Mouse (Mus musculus) MEL (cell line): ENCODE measurements around the gene Ncf1. TPM values are rescaled to one million over a fixed set of nuclear protein-coding genes. Genes with fewer than 3 reads are reported as not detected.

Experiments used
- DNase-seq: peaks from one replicate; pipeline ENCODE4 v3.0.0; 2011; ENCODE audit warnings: low read depth, low spot score
- H3K27ac ChIP-seq: 2 replicates; pipeline ENCODE4 v1.5.1; 2012; ENCODE audit warnings: low read depth, mild to moderate bottlenecking, control low read depth, low read length, moderate library complexity; ENCODE audit not compliant: control insufficient read depth
- H3K27me3 ChIP-seq, 2 experiments: fragments of 150-350 bp in 1 of 2; sonication (generic) in 1 of 2; 2 replicates each; pipeline ENCODE4 v1.6.1; 2012; ENCODE audit warnings: low read length in 2 of 2, mild to moderate bottlenecking in 2 of 2, improper control_type of control experiment in 1 of 2, moderate library complexity in 1 of 2; ENCODE audit not compliant: insufficient read depth in 2 of 2, control insufficient read depth in 1 of 2
- H3K36me3 ChIP-seq, 2 experiments: 2 replicates each; pipeline ENCODE4 v1.6.1; 2012 to 2014; ENCODE audit warnings: low read length in 2 of 2, improper control_type of control experiment in 1 of 2, inconsistent platforms in 1 of 2, mild to moderate bottlenecking in 1 of 2; ENCODE audit not compliant: insufficient read depth in 2 of 2, control insufficient read depth in 1 of 2
- H3K4me1 ChIP-seq, 2 experiments: fragments of 150-350 bp in 1 of 2; sonication (generic) in 1 of 2; 2 replicates each; pipeline ENCODE4 v1.6.1; 2012; ENCODE audit warnings: low read length in 2 of 2, improper control_type of control experiment in 1 of 2, mild to moderate bottlenecking in 1 of 2; ENCODE audit not compliant: insufficient read depth in 2 of 2, control insufficient read depth in 1 of 2
- H3K4me3 ChIP-seq, 2 experiments: fragments of 150-350 bp in 1 of 2; sonication (generic) in 1 of 2; 2 replicates each; pipeline ENCODE4 v1.5.1; 2012; ENCODE audit warnings: low read depth in 2 of 2, low read length in 2 of 2, mild to moderate bottlenecking in 2 of 2, moderate library complexity in 2 of 2, control low read depth in 1 of 2, improper control_type of control experiment in 1 of 2; ENCODE audit not compliant: control insufficient read depth in 1 of 2, insufficient read depth in 1 of 2
- H3K79me2 ChIP-seq: 2 replicates; pipeline ENCODE4 v1.6.1; 2012; ENCODE audit warnings: mild to moderate bottlenecking, low read length, moderate library complexity; ENCODE audit not compliant: control insufficient read depth, poor library complexity, insufficient read depth
- H3K9ac ChIP-seq: 2 replicates; pipeline ENCODE4 v1.6.1; 2012; ENCODE audit warnings: low read depth, mild to moderate bottlenecking, control low read depth, low read length, moderate library complexity; ENCODE audit not compliant: control insufficient read depth, poor library complexity, severe bottlenecking
- H3K9me3 ChIP-seq: fragments of 150-350 bp; sonication (generic); replicated peaks from 2 replicates; pipeline ENCODE4 v1.6.1; 2012; ENCODE audit warnings: mild to moderate bottlenecking, low read length, improper control_type of control experiment, moderate library complexity; ENCODE audit not compliant: insufficient read depth
- CHD1 ChIP-seq: IDR thresholded peaks from 2 replicates; pipeline ENCODE4 v1.6.1; 2012; ENCODE audit warnings: low read depth, mild to moderate bottlenecking, inconsistent platforms, low read length, improper control_type of control experiment
- ELF1 ChIP-seq: IDR thresholded peaks from 2 replicates; pipeline ENCODE4 v1.6.1; 2014; ENCODE audit warnings: low read depth, mild to moderate bottlenecking, inconsistent platforms, low read length, improper control_type of control experiment, moderate library complexity
- HCFC1 ChIP-seq: IDR thresholded peaks from 2 replicates; pipeline ENCODE4 v1.6.1; 2012; ENCODE audit warnings: low read depth, mild to moderate bottlenecking, inconsistent platforms, low read length, improper control_type of control experiment, moderate library complexity
- JUND ChIP-seq: IDR thresholded peaks from 2 replicates; pipeline ENCODE4 v1.6.1; 2011; ENCODE audit warnings: low read depth, mild to moderate bottlenecking, improper control_type of control experiment, low read length
- KAT2A ChIP-seq: conservative IDR thresholded peaks from 2 replicates; pipeline ENCODE4 v1.6.1; 2012; ENCODE audit warnings: low read depth, low read length, improper control_type of control experiment, inconsistent platforms
- MEF2A ChIP-seq: IDR thresholded peaks from 2 replicates; pipeline ENCODE4 v1.6.1; 2014; ENCODE audit warnings: low read depth, mild to moderate bottlenecking, inconsistent platforms, low read length, improper control_type of control experiment; ENCODE audit not compliant: poor library complexity, insufficient replicate concordance, severe bottlenecking; ENCODE audit errors: extremely low read depth
- MXI1 ChIP-seq: IDR thresholded peaks from 2 replicates; pipeline ENCODE4 v1.6.1; 2011; ENCODE audit warnings: mild to moderate bottlenecking, low read depth, low read length, improper control_type of control experiment
- MYC ChIP-seq: IDR thresholded peaks from 2 replicates; pipeline ENCODE4 v1.6.1; 2011; ENCODE audit warnings: low read depth, mild to moderate bottlenecking, low read length, improper control_type of control experiment, moderate library complexity
- NRF1 ChIP-seq: IDR thresholded peaks from 2 replicates; pipeline ENCODE4 v1.6.1; 2014; ENCODE audit warnings: low read depth, mild to moderate bottlenecking, inconsistent platforms, low read length, improper control_type of control experiment, moderate library complexity; ENCODE audit not compliant: poor library complexity, insufficient read depth, severe bottlenecking
- POLR2AphosphoS2 ChIP-seq: IDR thresholded peaks from 2 replicates; pipeline ENCODE4 v1.6.1; 2011; ENCODE audit warnings: low read length, improper control_type of control experiment
- POLR2AphosphoS5 ChIP-seq: IDR thresholded peaks from 2 replicates; pipeline ENCODE4 v1.6.1; 2012; ENCODE audit warnings: low read depth, borderline replicate concordance, mild to moderate bottlenecking, inconsistent platforms, low read length, moderate library complexity, mixed read lengths
- SIN3A ChIP-seq: IDR thresholded peaks from 2 replicates; pipeline ENCODE4 v1.6.1; 2012; ENCODE audit warnings: low read length, improper control_type of control experiment, inconsistent platforms
- SMC3 ChIP-seq: IDR thresholded peaks from 2 replicates; pipeline ENCODE4 v1.6.1; 2011; ENCODE audit warnings: low read depth, low read length, improper control_type of control experiment
- TBP ChIP-seq: IDR thresholded peaks from 2 replicates; pipeline ENCODE4 v1.8.0; 2011; ENCODE audit warnings: low read depth, low read length, improper control_type of control experiment
- TCF12 ChIP-seq: IDR thresholded peaks from 2 replicates; pipeline ENCODE4 v1.6.1; 2014; ENCODE audit warnings: low read depth, mild to moderate bottlenecking, inconsistent platforms, low read length, improper control_type of control experiment, moderate library complexity
- UBTF ChIP-seq: IDR thresholded peaks from 2 replicates; pipeline ENCODE4 v1.6.1; 2012; ENCODE audit warnings: low read depth, mild to moderate bottlenecking, inconsistent platforms, low read length, improper control_type of control experiment, moderate library complexity, borderline replicate concordance; ENCODE audit not compliant: insufficient read depth
- ZKSCAN1 ChIP-seq: IDR thresholded peaks from 2 replicates; pipeline ENCODE4 v1.6.1; 2012; ENCODE audit warnings: low read depth, mild to moderate bottlenecking, inconsistent platforms, low read length, improper control_type of control experiment, moderate library complexity
- ZMIZ1 ChIP-seq: IDR thresholded peaks from 2 replicates; pipeline ENCODE4 v1.6.1; 2012; ENCODE audit warnings: low read depth, mild to moderate bottlenecking, inconsistent platforms, low read length, improper control_type of control experiment, moderate library complexity
- ZNF384 ChIP-seq: IDR thresholded peaks from 2 replicates; pipeline ENCODE4 v1.6.1; 2012; ENCODE audit warnings: low read depth, mild to moderate bottlenecking, inconsistent platforms, low read length, improper control_type of control experiment
- polyA plus RNA-seq, 2 experiments: library from polyadenylated mRNA; stranded (reverse) in 1 of 2; unstranded in 1 of 2; fragments of >175 nt in 1 of 2; fragments of >200 nt in 1 of 2; gene quantifications; 2 replicates each; pipeline versions ENCODE4 v1.2.1 to v1.2.4; 2012; ENCODE audit warnings: low replicate concordance in 2 of 2, low read depth in 1 of 2; ENCODE audit not compliant: insufficient read length in 2 of 2, insufficient read depth in 1 of 2, missing spikeins in 1 of 2
- total RNA-seq: library from RNA; depleted of rRNA; stranded (reverse); fragments of 300-350 nt; gene quantifications from 2 replicates; pipeline ENCODE4 v1.2.3, GENCODE M21; 2012

Gene Ncf1
- total and polyA plus RNA-seq, 3 experiments = 0.58 to 3.3 TPM; not detected in 1

GRCm38 (mm10) chr5:134234205-134234604 is 4.8 kb upstream of the Ncf1 start:
- Histone ChIP-seq H3K4me1 (peaks cover 2 to 16% of the 10 kb centered on the region in 2 experiments; a peak in 2 of 4 replicates), H3K9ac (no peak overlapping the region), H3K27me3 (no peaks in the 10 kb centered on the region), H3K27ac (no peak overlapping the region), H3K4me3 (no peak overlapping the region), H3K79me2 (no peaks in the 10 kb centered on the region; the same call in 1 of the 2 replicates), H3K36me3 (peaks cover 0 to 2% of the 10 kb centered on the region in 2 experiments; a peak in 2 of 4 replicates), H3K9me3 (no peaks in the 10 kb centered on the region)
- no peak for DNase-seq
- TF ChIP-seq MEF2A (no peak), ZKSCAN1 (no peak), HCFC1 (no peak), CHD1 (no peak), ELF1 (no peak), KAT2A (no peak), SMC3 (no peak), JUND (no peak), TCF12 (no peak), ZMIZ1 (no peak), TBP (no peak)

- DNase-seq = peak; percentile 74
- Histone ChIP-seq H3K4me1 (peaks cover 2 to 16% of the 10 kb centered on the region in 2 experiments; a peak in 2 of 4 replicates), H3K9me3 (no peaks in the 10 kb centered on the region), H3K36me3 (peaks cover 0 to 2% of the 10 kb centered on the region in 2 experiments; a peak in 2 of 4 replicates), H3K9ac (no peak overlapping the region), H3K27me3 (no peaks in the 10 kb centered on the region), H3K79me2 (no peaks in the 10 kb centered on the region; the same call in 1 of the 2 replicates), H3K27ac (no peak overlapping the region), H3K4me3 (0 out of 4 replicates have a peak overlapping the region, but pooled peaks of 1 of the 2 experiments have one; percentile 36)
- TF ChIP-seq UBTF (no peak), TBP (0 out of 2 replicates have a peak, but pooled peaks have one; percentile 41), SIN3A (0 out of 2 replicates have a peak, but pooled peaks have one; percentile 31), POLR2AphosphoS5 (no peak), JUND (no peak), NRF1 (no peak), POLR2AphosphoS2 (no peak), ZNF384 (peak; percentile 82), MYC (0 out of 2 replicates have a peak, but pooled peaks have one; percentile 66), MXI1 (peak; percentile 54)
Observed at GRCm38 (mm10) chr5:134233244-134233651, 3.8 kb upstream of the Ncf1 start.
